Mouse (Mus musculus) left cerebral cortex, adult 8-10 months (tissue): ENCODE results near the gene Hpse. TPM values are rescaled to one million over a fixed set of nuclear protein-coding genes. Genes with fewer than 3 reads are reported as not detected.

Source experiments
- DNase-seq, 2 experiments: peaks; one replicate each; pipeline ENCODE4 v3.0.0; 2022; ENCODE audit warnings: low spot score in 2 of 2
- total RNA-seq, 4 experiments: library from RNA; stranded (reverse); gene quantifications; 2 replicates each; pipeline ENCODE4 v1.2.4; 2022

Hpse gene
- total RNA-seq, 4 experiments from 2014 or later: 0.93 to 1.7 (median 1.4) TPM

- peak in 1 of 2 experiments; percentile 17 for DNase-seq
These were observed 76.1 kb downstream of the Hpse start for GRCm38 (mm10) chr5:100643253-100643990.

DNA sequence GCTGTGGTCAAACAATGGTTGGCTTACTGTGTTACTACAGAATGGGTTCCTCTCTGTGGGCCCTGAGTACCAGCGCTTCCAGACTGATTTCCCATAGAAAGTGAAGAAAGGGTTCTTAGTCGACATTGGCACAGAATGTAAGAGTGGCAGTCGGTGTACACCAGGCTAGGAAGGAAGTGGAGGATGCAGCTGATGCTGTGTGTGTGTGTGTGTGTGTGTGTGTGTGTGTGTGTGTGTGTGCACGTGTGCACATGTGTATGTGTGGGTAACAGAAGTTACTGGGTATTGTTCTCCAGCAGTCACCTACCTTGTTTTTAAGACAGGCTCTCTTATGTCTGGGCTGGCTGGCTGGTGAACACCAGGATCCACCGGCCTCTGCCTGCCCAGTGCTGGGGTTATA is 77.2 kb downstream of the Hpse start:
- no peak for DNase-seq

- DNase-seq: no peak
These were observed 81.0 kb downstream of the Hpse start for GRCm38 (mm10) chr5:100638483-100638882.

- DNase-seq: no peak
These were observed 82.5 kb downstream of the Hpse start for GRCm38 (mm10) chr5:100636794-100637544.

DNA sequence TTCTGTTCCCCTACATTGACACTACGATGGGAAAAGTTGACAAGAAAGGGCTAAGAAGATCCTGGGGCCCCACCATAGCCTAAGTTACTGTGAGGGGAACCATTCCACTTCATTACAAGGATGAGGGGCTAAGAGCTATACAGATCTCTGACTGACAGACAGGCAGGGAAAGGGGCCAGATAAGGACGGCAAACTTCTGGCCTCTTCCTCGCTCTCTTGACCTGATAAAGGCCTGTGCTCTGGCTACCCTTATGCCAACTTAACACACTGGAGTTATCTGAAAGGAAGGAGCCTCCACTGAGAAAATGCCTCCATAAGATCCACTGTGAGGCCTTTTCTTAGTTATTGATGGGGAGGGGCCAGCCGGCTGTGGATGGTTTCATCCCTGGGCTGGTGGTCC is 83.6 kb downstream of the Hpse start:
- no peak for DNase-seq

- DNase-seq: no peak
These were observed 84.5 kb downstream of the Hpse start for GRCm38 (mm10) chr5:100634885-100635478.

- no peak for DNase-seq
These were observed 86.9 kb downstream of the Hpse start for GRCm38 (mm10) chr5:100632540-100633129.

Other genes starting within 250 kb of the Hpse start
- gene Lin54, start 219.1 kb downstream of the Hpse start, total RNA-seq: 10 to 100 TPM; 24.4 to 26.8 (median 25.6) TPM
- 10 to 100 TPM; 82.2 to 89.7 (median 88.3) TPM for gene Cops4, start 201.4 kb downstream of the Hpse start, total RNA-seq
- not detected for gene Plac8, start 147.5 kb downstream of the Hpse start, total RNA-seq
- gene Coq2, start 44.6 kb downstream of the Hpse start, total RNA-seq: 10 to 100 TPM; 71.9 to 86.4 (median 74.6) TPM
- 10 to 100 TPM; 18.1 to 22.3 (median 19.9) TPM for gene Helq, start 78.9 kb upstream of the Hpse start, total RNA-seq
- 10 to 100 TPM; 58.1 to 72.4 (median 64.7) TPM for gene Mrps18c, start 78.9 kb upstream of the Hpse start, total RNA-seq
- 10 to 100 TPM in 3 of 4 experiments, 1 to 10 TPM in 1; 6.5 to 14.4 (median 11.5) TPM for gene Abraxas1, start 101.2 kb upstream of the Hpse start, total RNA-seq
- gene Gpat3, start 126.0 kb upstream of the Hpse start, total RNA-seq: 1 to 10 TPM; 5.2 to 7.0 (median 5.8) TPM